In genomic region chr11:67376308-67376707, GRCm38 (mm10) we compare ENCODE assay signal across 11 mouse cellular contexts. TPM values are rescaled to one million over a fixed set of nuclear protein-coding genes. Genes with fewer than 3 reads are reported as not detected.
DNase-seq lines count a peak whose midpoint lies in the region; ATAC-seq and TF ChIP-seq lines count a peak whose summit lies in the region.
"Had no signal": no experiment of that assay in that cellular context is flagged by ENCODE, and none has a peak within 500 bp of the region (broad histone marks: within the 10 kb centered on the region; RNA-seq: fewer than 3 reads in every experiment).

No protein-coding gene starts in this region.

- peak; percentile 39 for TF ChIP-seq CTCF in kidney, adult 2 months (conservative IDR thresholded peaks at IDR 0.05; ENCODE audit: insufficient read depth, insufficient read length, low read depth, low read length)
- peak; percentile 91 to 92 for TF ChIP-seq CTCF in CH12.LX (conservative IDR thresholded peaks at IDR 0.05 in 1 of 2, IDR thresholded peaks at IDR 0.05 in 1 of 2; ENCODE audit: low read depth in 2 of 2, low read length in 2 of 2)

- H3K36me3 ChIP-seq in kidney, adult 2 months (ENCODE audit: control insufficient read depth, insufficient read depth, low read length), result no peaks in the 10 kb centered on the region
- no peaks in the 10 kb centered on the region for H3K36me3 ChIP-seq in kidney, embryonic 14.5 days (ENCODE audit: control insufficient read depth, insufficient read depth, low read length)
- no peaks in the 10 kb centered on the region for H3K36me3 ChIP-seq in CH12.LX (replicated peaks in 1 of 2; ENCODE audit: control insufficient read depth in 1 of 2, insufficient read depth in 1 of 2, low read length in 1 of 2)
- no peaks in the 10 kb centered on the region for H3K36me3 ChIP-seq in forebrain, embryonic 11.5 days (ENCODE audit: control insufficient read depth, insufficient read depth, low read length)
- H3K36me3 ChIP-seq: forebrain, embryonic 10.5 days; liver, embryonic 13.5 days had no signal

- no peaks in the 10 kb centered on the region for H3K4me1 ChIP-seq in kidney, adult 2 months (ENCODE audit: control insufficient read depth, insufficient read depth, low read length)
- H3K4me1 ChIP-seq in kidney, embryonic 14.5 days (ENCODE audit: control insufficient read depth, insufficient read depth, low read length), result no peaks in the 10 kb centered on the region
- H3K4me1 ChIP-seq in CH12.LX (ENCODE audit: control insufficient read depth in 1 of 2, insufficient read depth in 2 of 2), result peaks cover 2 to 36% of the 10 kb centered on the region in 2 experiments; a peak in 2 of 4 replicates
- H3K4me1 ChIP-seq in forebrain, embryonic 11.5 days (replicated peaks; ENCODE audit: control insufficient read depth, insufficient read depth, low read length), result no peaks in the 10 kb centered on the region; the same call in 1 of the 2 replicates
- H3K4me1 ChIP-seq: liver, embryonic 13.5 days had no signal

- no peaks in the 10 kb centered on the region for H3K27me3 ChIP-seq in kidney, adult 2 months (replicated peaks; ENCODE audit: control insufficient read depth, insufficient read depth, low read length)
- no peaks in the 10 kb centered on the region for H3K27me3 ChIP-seq in kidney, embryonic 14.5 days (ENCODE audit: control insufficient read depth, insufficient read depth, low read length)
- no peaks in the 10 kb centered on the region for H3K27me3 ChIP-seq in CH12.LX (replicated peaks)
- H3K27me3 ChIP-seq in forebrain, embryonic 11.5 days (ENCODE audit: control insufficient read depth, insufficient read depth, low read length), result no peaks in the 10 kb centered on the region
- H3K27me3 ChIP-seq: liver, embryonic 13.5 days had no signal

- TF ChIP-seq EP300 in CH12.LX (IDR thresholded peaks at IDR 0.05; ENCODE audit: low read length), result no peak

- no peak overlapping the region for H3K27ac ChIP-seq in kidney, adult 2 months (ENCODE audit: insufficient read depth, low read depth, low read length)
- H3K27ac ChIP-seq in kidney, embryonic 14.5 days (ENCODE audit: low read depth, low read length), result no peak overlapping the region
- no peak overlapping the region for H3K27ac ChIP-seq in CH12.LX (ENCODE audit: insufficient read depth, low read depth)
- H3K27ac ChIP-seq in forebrain, embryonic 11.5 days (ENCODE audit: low read depth, low read length), result no peak overlapping the region
- H3K27ac ChIP-seq: forebrain, embryonic 10.5 days; liver, embryonic 13.5 days had no signal

- H3K9me3 ChIP-seq in kidney, embryonic 14.5 days (ENCODE audit: control insufficient read depth, low read length), result no peaks in the 10 kb centered on the region
- H3K9me3 ChIP-seq in CH12.LX (replicated peaks; ENCODE audit: low read length), result no peaks in the 10 kb centered on the region
- no peaks in the 10 kb centered on the region for H3K9me3 ChIP-seq in forebrain, embryonic 11.5 days (ENCODE audit: control insufficient read depth, low read length)
- H3K9me3 ChIP-seq: forebrain, embryonic 10.5 days; liver, embryonic 13.5 days had no signal

- in situ Hi-C loops in CH12.LX (cut with MboI; ENCODE audit: low pct_ligation_motif_present, low pct_unique_long_range_greater_than_20kb, low sequenced_read_pairs), result no loop called here

- TF ChIP-seq POLR2A in kidney, adult 2 months (IDR thresholded peaks at IDR 0.05; ENCODE audit: low read depth, low read length), result no peak
- TF ChIP-seq POLR2A in CH12.LX (IDR thresholded peaks at IDR 0.05; ENCODE audit: low read depth, low read length), result no peak

- dilution Hi-C loops in CH12.LX (cut with MboI; ENCODE audit: extremely low pct_ligation_motif_present, extremely low pct_unique_long_range_greater_than_20kb, low sequenced_read_pairs), result no loop called here

- DNase-seq in kidney, adult 2 months, result no peak
- DNase-seq in 416B (ENCODE audit: low read depth), result peak; percentile 27
- DNase-seq in CH12.LX (ENCODE audit: extremely low read depth), result peak; percentile 76
- DNase-seq in forelimb bud, embryonic 11.5 days (ENCODE audit: low read depth, low spot score), result peak; percentile 26
- no peak for DNase-seq in frontal cortex, postnatal 14 days (ENCODE audit: low spot score in 2 of 2)
- DNase-seq in forebrain, embryonic 11.5 days (ENCODE audit: low spot score), result no peak
- DNase-seq: liver, embryonic 13.5 days had no signal

- H3K9ac ChIP-seq in kidney, embryonic 14.5 days (ENCODE audit: low read depth, low read length), result no peak overlapping the region
- H3K9ac ChIP-seq in CH12.LX (ENCODE audit: insufficient read depth, low read depth), result no peak overlapping the region
- no peak overlapping the region for H3K9ac ChIP-seq in forebrain, embryonic 11.5 days (ENCODE audit: low read length)
- H3K9ac ChIP-seq: liver, embryonic 13.5 days had no signal

- no peak overlapping the region for H3K4me2 ChIP-seq in kidney, embryonic 14.5 days (replicated peaks; ENCODE audit: low read depth, low read length)
- H3K4me2 ChIP-seq in CH12.LX (ENCODE audit: insufficient read depth, low read depth, poor library complexity, severe bottlenecking), result no peak overlapping the region
- H3K4me2 ChIP-seq in forebrain, embryonic 11.5 days (ENCODE audit: low read depth, low read length, severe bottlenecking), result no peak overlapping the region
- H3K4me2 ChIP-seq: liver, embryonic 13.5 days had no signal

- peak; percentile 81 for TF ChIP-seq RAD21 in CH12.LX (IDR thresholded peaks at IDR 0.05; ENCODE audit: low read depth, low read length)

- no peak overlapping the region for H3K4me3 ChIP-seq in kidney, adult 2 months (ENCODE audit: insufficient read depth, low read depth, low read length)
- no peak overlapping the region for H3K4me3 ChIP-seq in kidney, embryonic 14.5 days (ENCODE audit: low read length)
- H3K4me3 ChIP-seq in CH12.LX (replicated peaks in 1 of 3; ENCODE audit: low read depth in 2 of 3, low read length in 2 of 3, poor library complexity in 1 of 3), result no peak overlapping the region
- H3K4me3 ChIP-seq in forebrain, embryonic 11.5 days (ENCODE audit: low read depth, low read length), result no peak overlapping the region
- H3K4me3 ChIP-seq: forebrain, embryonic 10.5 days; liver, embryonic 13.5 days had no signal

- ATAC-seq in kidney, embryonic 14.5 days (ENCODE audit: low FRiP score, low TSS enrichment), result no peak
- ATAC-seq in forebrain, embryonic 11.5 days (replicated peaks; ENCODE audit: low FRiP score), result no peak

- H3K79me2 ChIP-seq in CH12.LX (replicated peaks; ENCODE audit: control insufficient read depth, extremely low read depth, insufficient read depth, poor library complexity, severe bottlenecking), result no peaks in the 10 kb centered on the region

TF ChIP-seq in CH12.LX, 34 proteins besides CTCF, POLR2A, EP300 and RAD21:
- no peak for TF ChIP-seq UBTF (IDR thresholded peaks at IDR 0.05; ENCODE audit: low read depth, low read length)
- peak; percentile 89; the same call in 1 of the 2 replicates for TF ChIP-seq MAZ (IDR thresholded peaks at IDR 0.05; ENCODE audit: low read depth, low read length)
- TF ChIP-seq SMC3 (IDR thresholded peaks at IDR 0.05; ENCODE audit: low read depth, low read length), result peak; percentile 79
- TF ChIP-seq MXI1 (IDR thresholded peaks at IDR 0.05; ENCODE audit: low read depth, low read length), result no peak
- no peak for TF ChIP-seq BHLHE40 (IDR thresholded peaks at IDR 0.05; ENCODE audit: low read depth, low read length)
- TF ChIP-seq USF2 (conservative IDR thresholded peaks at IDR 0.05; ENCODE audit: low read depth, low read length), result no peak
- no peak for TF ChIP-seq ELF1 (IDR thresholded peaks at IDR 0.05; ENCODE audit: low read depth, low read length)
- TF ChIP-seq NELFE (IDR thresholded peaks at IDR 0.05; ENCODE audit: low read depth, low read length), result no peak
- no peak for TF ChIP-seq CHD2 (IDR thresholded peaks at IDR 0.05; ENCODE audit: low read length)
- TF ChIP-seq SIN3A (IDR thresholded peaks at IDR 0.05; ENCODE audit: low read length), result no peak
- no peak for TF ChIP-seq TBP (conservative IDR thresholded peaks at IDR 0.05; ENCODE audit: low read depth, low read length)
- no peak for TF ChIP-seq CHD1 (IDR thresholded peaks at IDR 0.05; ENCODE audit: low read depth, low read length)
- TF ChIP-seq JUND (conservative IDR thresholded peaks at IDR 0.05; ENCODE audit: low read depth, low read length), result no peak
- no peak for TF ChIP-seq POLR2AphosphoS2 (IDR thresholded peaks at IDR 0.05; ENCODE audit: low read depth, low read length)
- TF ChIP-seq MYC (IDR thresholded peaks at IDR 0.05; ENCODE audit: low read depth, low read length), result no peak
- TF ChIP-seq USF1 (IDR thresholded peaks at IDR 0.05; ENCODE audit: low read depth, low read length), result no peak
- no peak for TF ChIP-seq JUN (IDR thresholded peaks at IDR 0.05; ENCODE audit: insufficient read depth, low read depth, low read length)

RNA-seq across cellular contexts. Expression of gene Myh13, which starts 54.9 kb away (rescaled TPM):
- polyA plus RNA-seq in kidney, adult 2 months (2012; rRNA removed), result not detected in 2 replicates
- not detected in 2 replicates for polyA plus RNA-seq in kidney, embryonic 14.5 days (2014; fragmentation: Nextera tagmentation; extraction: Ambion mirVana)
- total RNA-seq in CH12.LX (2012; rRNA removed), result 1.2 and 2.1 TPM in 2 replicates
- 0.88 and 1.1 TPM in 2 replicates for total RNA-seq in CH12.LX (2014; rRNA removed)
- 2.4 and 2.8 TPM in 2 replicates for polyA plus RNA-seq in CH12.LX (2012; ENCODE audit: insufficient read length, low read depth)
- polyA plus RNA-seq in forebrain, embryonic 11.5 days (2014; fragmentation: Nextera tagmentation; extraction: Ambion mirVana), result not detected in 2 replicates
- total RNA-seq: heart, postnatal 25 days; neutrophil, adult 5-6 weeks had no signal
- polyA plus RNA-seq: forebrain, embryonic 10.5 days; liver, embryonic 13.5 days had no signal

Comparison
In these comparisons a context has a peak if more than half of its experiments do, and no peak if none do; other contexts are left out.
1. DNase-seq: peak in 416B (single experiment), CH12.LX (single experiment) and forelimb bud, embryonic 11.5 days (single experiment); none in kidney, adult 2 months (single experiment), frontal cortex, postnatal 14 days (0 of 2) and forebrain, embryonic 11.5 days (single experiment).